Mouse (Mus musculus) gastrocnemius, adult 2 months (tissue): ENCODE measurements around the gene Gm3047. TPM values are rescaled to one million over a fixed set of nuclear protein-coding genes. Genes with fewer than 3 reads are reported as not detected.
"Not testable (repeated sequence)": the region's sequence is repeated elsewhere in the genome, so short reads cannot be mapped to it uniquely, and the experiment has no call there.

Source experiments
- DNase-seq: peaks from one replicate; pipeline ENCODE4 v3.0.0; 2022
- H3K27ac ChIP-seq: fragments of 200-600 bp; 2 replicates; pipeline ENCODE4 v1.8.1; 2022; ENCODE audit warnings: mild to moderate bottlenecking
- H3K4me3 ChIP-seq: fragments of 200-600 bp; 2 replicates; pipeline ENCODE4 v1.8.1; 2022; ENCODE audit warnings: mild to moderate bottlenecking, moderate library complexity
- intact Hi-C: fragments of 180-260 bp; cut with DNase I; formaldehyde crosslinking; loops from one replicate; pipeline ENCODE4 v1.15.1; 2025
- long read RNA-seq, 2 experiments: library from polyadenylated mRNA; stranded (forward); transcript quantifications; one replicate each; pipeline ENCODE4 v2.0.0; 2021
- total RNA-seq, 2 experiments: library from RNA; stranded (reverse); gene quantifications; 2 replicates each; pipeline ENCODE4 v1.2.3; 2021

Gene Gm3047
- not detected for total RNA-seq
- long read RNA-seq, experiment 1: 0 reads
- long read RNA-seq, experiment 2: 0 reads

- H3K4me3 ChIP-seq, DNase-seq, intact Hi-C loops, H3K27ac ChIP-seq: not testable (repeated sequence)
Measured at GRCm38 (mm10) chr14:4555105-4555504, at the start of gene Gm3047. Gm3047 (plus strand) TSS chr14:4555405.

Other genes starting within 250 kb of the Gm3047 start
- not detected for gene Gm3149, start 238.1 kb upstream of the Gm3047 start, total RNA-seq
- not detected for gene 2610042L04Rik, start 220.6 kb upstream of the Gm3047 start, total RNA-seq
- not detected for gene Gm3159, start 157.9 kb upstream of the Gm3047 start, total RNA-seq
- gene Gm3164, start 140.0 kb upstream of the Gm3047 start, total RNA-seq: under 1 TPM in 1 of 2 experiments, not detected in 1; 0.26 TPM
- not detected for gene Gm3173, start 124.4 kb upstream of the Gm3047 start, total RNA-seq
- not detected for gene Gm3182, start 73.7 kb upstream of the Gm3047 start, total RNA-seq
- gene Gm8159, start 76.9 kb downstream of the Gm3047 start, total RNA-seq: not detected
- not detected for gene Gm3239, start 108.8 kb downstream of the Gm3047 start, total RNA-seq
- gene Gm7876, start 153.8 kb downstream of the Gm3047 start, total RNA-seq: not detected
- gene Gm3252, start 171.4 kb downstream of the Gm3047 start, total RNA-seq: not detected
- gene Gm9602, start 220.9 kb downstream of the Gm3047 start, total RNA-seq: not detected